Mouse (Mus musculus) stomach, embryonic 16.5 days (tissue): ENCODE data around the gene Gm11983. TPM values are rescaled to one million over a fixed set of nuclear protein-coding genes. Genes with fewer than 3 reads are reported as not detected.
"Not testable (repeated sequence)": the region's sequence is repeated elsewhere in the genome, so short reads cannot be mapped to it uniquely, and the experiment has no call there.

Experiments used
- ATAC-seq: fragments of 200-750 bp; cut with Nextera tagmentation; 2 replicates; pipeline ENCODE4 v1.8.0; 2017; ENCODE audit warnings: moderate number of reproducible peaks, moderate TSS enrichment; ENCODE audit not compliant: insufficient read depth, low FRiP score
- H3K27ac ChIP-seq: fragments of 300-500 bp; sonication (generic); 2 replicates; pipeline ENCODE4 v1.5.1; 2014; ENCODE audit warnings: low read length
- H3K27me3 ChIP-seq: fragments of 300-500 bp; sonication (generic); 2 replicates; pipeline ENCODE4 v1.6.1; 2014; ENCODE audit warnings: low read length, control low read depth, mixed read lengths; ENCODE audit not compliant: control insufficient read depth, insufficient read depth
- H3K36me3 ChIP-seq: fragments of 300-500 bp; sonication (generic); 2 replicates; pipeline ENCODE4 v1.6.1; 2014; ENCODE audit warnings: low read length; ENCODE audit not compliant: control insufficient read depth, insufficient read depth
- H3K4me1 ChIP-seq: fragments of 300-500 bp; sonication (generic); 2 replicates; pipeline ENCODE4 v1.6.1; 2014; ENCODE audit warnings: low read length, control low read depth, mixed read lengths; ENCODE audit not compliant: control insufficient read depth, insufficient read depth
- H3K4me2 ChIP-seq: fragments of 300-500 bp; sonication (generic); 2 replicates; pipeline ENCODE4 v1.6.1; 2014; ENCODE audit warnings: low read depth, low read length, mixed read lengths
- H3K4me3 ChIP-seq: fragments of 300-500 bp; sonication (generic); replicated peaks from 2 replicates; pipeline ENCODE4 v1.5.1; 2014; ENCODE audit warnings: mild to moderate bottlenecking, low read length
- H3K9ac ChIP-seq: fragments of 300-500 bp; sonication (generic); 2 replicates; pipeline ENCODE4 v1.6.1; 2014; ENCODE audit warnings: low read length
- H3K9me3 ChIP-seq: fragments of 300-500 bp; sonication (generic); replicated peaks from 2 replicates; pipeline ENCODE4 v1.6.1; 2016; ENCODE audit warnings: low read length, control low read depth; ENCODE audit not compliant: control insufficient read depth
- WGBS: fragments of 180-500 bp; shearing (Covaris S2); extraction: QIAGEN DNeasy Blood & Tissue Kit; methylation state at CpG from one replicate; pipeline ENCODE4 v1.1.7; 2014; 5-methylcytosine and 5-hydroxymethylcytosine counted together
- polyA plus RNA-seq: library from polyadenylated mRNA; unstranded; fragments of >200 nt; fragmentation: Nextera tagmentation; extraction: Ambion mirVana; gene quantifications from 2 replicates; pipeline ENCODE4 v1.2.1, GENCODE M21; 2015

The Gm11983 gene
- polyA plus RNA-seq, 1 experiment from 2014 or later = not detected

DNA sequence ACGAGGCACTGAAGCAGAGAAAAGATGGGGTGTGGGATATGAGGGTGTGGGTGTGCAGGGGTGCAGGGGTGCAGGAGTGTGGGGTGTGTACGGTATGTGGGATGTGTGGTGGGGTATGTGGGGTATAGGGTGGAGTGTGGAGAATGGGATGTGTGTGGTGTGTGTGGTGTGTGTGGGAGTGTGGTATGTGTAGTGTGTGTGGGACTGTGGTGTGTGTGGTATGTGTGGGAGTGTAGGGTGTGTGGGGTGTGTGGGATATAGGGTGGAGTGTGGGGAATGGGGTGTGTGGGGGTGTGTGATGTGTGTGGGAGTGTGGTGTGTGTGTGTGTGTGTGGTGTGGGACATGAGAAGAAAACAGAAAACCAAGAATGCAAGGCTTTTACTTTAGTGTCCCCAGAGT lies 14.3 kb downstream of the Gm11983 start:
- ATAC-seq = no peak
- Histone ChIP-seq H3K9ac (no peak overlapping the region), H3K27me3 (no peaks in the 10 kb centered on the region), H3K4me3 (no peak overlapping the region), H3K27ac (no peak overlapping the region), H3K36me3 (no peaks in the 10 kb centered on the region), H3K9me3 (no peaks in the 10 kb centered on the region), H3K4me1 (no peaks in the 10 kb centered on the region), H3K4me2 (no peak overlapping the region)
- 82% methylated on average over 2 of the region's 2 CpGs for WGBS

DNA sequence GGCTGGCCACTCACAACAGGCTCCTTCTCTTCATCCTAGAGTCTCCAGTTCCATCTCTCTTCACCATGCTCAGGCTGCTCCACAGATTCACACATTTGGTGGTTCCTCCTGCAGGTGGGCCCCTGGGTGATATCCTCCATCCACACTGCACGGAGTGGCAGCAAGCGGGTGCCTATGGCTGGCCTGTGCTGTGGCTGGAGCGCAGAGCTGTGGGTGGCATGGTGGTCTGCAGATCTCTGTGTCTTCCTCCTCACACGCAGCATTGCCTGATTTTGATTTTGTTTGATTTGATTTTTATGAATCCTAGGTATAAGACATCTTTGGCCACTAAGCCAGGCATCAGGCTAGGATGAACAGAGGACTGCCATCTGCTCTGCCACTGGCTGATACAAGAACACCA lies 23.0 kb downstream of the Gm11983 start:
- H3K27ac ChIP-seq = no peak overlapping the region
- ATAC-seq = no peak
- no peak overlapping the region for H3K4me2 ChIP-seq
- H3K9ac ChIP-seq = no peak overlapping the region
- H3K4me1 ChIP-seq = no peaks in the 10 kb centered on the region
- no peaks in the 10 kb centered on the region for H3K9me3 ChIP-seq
- H3K36me3 ChIP-seq = no peaks in the 10 kb centered on the region
- no peak overlapping the region for H3K4me3 ChIP-seq
- H3K27me3 ChIP-seq = no peaks in the 10 kb centered on the region
- 89% methylated on average over 4 of the region's 4 CpGs for WGBS

DNA sequence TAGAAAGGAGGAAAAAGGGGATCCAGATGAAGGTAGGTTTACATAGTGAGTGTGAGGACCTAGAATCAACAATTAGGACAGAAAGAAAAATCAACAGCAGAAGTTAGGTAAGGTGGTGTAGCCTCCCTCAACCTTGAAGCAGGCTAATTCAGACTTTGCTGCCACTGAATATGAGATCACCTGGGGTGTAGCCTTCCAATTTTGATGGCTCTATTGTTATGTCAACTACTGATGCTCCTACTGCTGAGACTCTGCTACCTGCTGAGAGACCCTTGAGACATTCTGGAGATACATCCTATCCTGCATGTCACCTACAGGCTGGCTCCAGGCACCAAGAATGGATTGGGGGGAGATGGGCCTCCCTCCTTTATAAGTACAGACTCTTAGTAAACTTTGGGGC lies 34.6 kb downstream of the Gm11983 start:
- H3K9ac ChIP-seq, H3K4me2 ChIP-seq, H3K4me3 ChIP-seq, H3K9me3 ChIP-seq, H3K27ac ChIP-seq, H3K36me3 ChIP-seq, H3K4me1 ChIP-seq, H3K27me3 ChIP-seq, ATAC-seq: not testable (repeated sequence)

DNA sequence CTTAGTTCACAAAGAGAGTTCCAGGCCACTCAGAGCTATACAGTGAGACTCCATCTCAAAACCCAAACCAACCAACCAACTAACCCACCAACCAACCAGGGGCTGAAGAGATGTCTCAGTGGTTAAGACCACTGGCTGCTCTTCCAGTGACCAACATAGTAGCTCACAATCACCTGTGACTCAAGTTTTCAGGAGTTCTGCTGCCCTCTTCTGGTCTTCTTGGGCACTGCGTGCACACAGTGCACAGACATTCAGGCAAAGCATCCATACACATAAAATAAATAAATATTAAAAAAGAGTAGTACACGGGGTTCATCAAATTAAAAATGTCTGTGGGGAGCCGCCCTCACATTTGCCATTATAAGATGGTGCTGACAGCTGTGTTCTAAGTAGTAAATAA lies 46.8 kb downstream of the Gm11983 start:
- no peak for ATAC-seq
- Histone ChIP-seq H3K9ac (no peak overlapping the region), H3K9me3 (no peaks in the 10 kb centered on the region; the same call in 1 of the 2 replicates), H3K36me3 (no peaks in the 10 kb centered on the region), H3K27me3 (no peaks in the 10 kb centered on the region), H3K4me2 (no peak overlapping the region), H3K4me1 (no peaks in the 10 kb centered on the region), H3K4me3 (no peak overlapping the region), H3K27ac (no peak overlapping the region)
- WGBS = 93% methylated on average over 3 of the region's 3 CpGs

Other genes starting within 250 kb of the Gm11983 start
- 7.2 and 9.4 TPM in 2 replicates for gene Nacad, start 231.6 kb downstream of the Gm11983 start, polyA plus RNA-seq
- 40.4 and 44.0 TPM in 2 replicates for gene Tbrg4, start 211.6 kb downstream of the Gm11983 start, polyA plus RNA-seq
- gene Wap, start 199.0 kb downstream of the Gm11983 start, polyA plus RNA-seq = not detected in 2 replicates
- 6.0 and 6.4 TPM in 2 replicates for gene Ramp3, start 179.1 kb downstream of the Gm11983 start, polyA plus RNA-seq
- 1.8 and 2.2 TPM in 2 replicates for gene Adcy1, start 225.8 kb upstream of the Gm11983 start, polyA plus RNA-seq